Mouse (Mus musculus) frontal cortex, adult 2 months (tissue): ENCODE data around the gene 2410131K14Rik. TPM values are rescaled to one million over a fixed set of nuclear protein-coding genes. Genes with fewer than 3 reads are reported as not detected.

Source experiments
- DNase-seq, 2 experiments: peaks; one replicate each; pipeline ENCODE4 v3.0.0; 2022; ENCODE audit warnings: low spot score in 1 of 2; ENCODE audit errors: extremely low spot score in 1 of 2
- polyA plus RNA-seq: library from polyadenylated mRNA; depleted of rRNA; stranded (reverse); fragments of >200 nt; gene quantifications from 2 replicates; pipeline ENCODE4 v1.2.3, GENCODE M21; 2012; rRNA removed

2410131K14Rik gene
- 14.4 and 14.9 TPM in 2 replicates for polyA plus RNA-seq

DNA sequence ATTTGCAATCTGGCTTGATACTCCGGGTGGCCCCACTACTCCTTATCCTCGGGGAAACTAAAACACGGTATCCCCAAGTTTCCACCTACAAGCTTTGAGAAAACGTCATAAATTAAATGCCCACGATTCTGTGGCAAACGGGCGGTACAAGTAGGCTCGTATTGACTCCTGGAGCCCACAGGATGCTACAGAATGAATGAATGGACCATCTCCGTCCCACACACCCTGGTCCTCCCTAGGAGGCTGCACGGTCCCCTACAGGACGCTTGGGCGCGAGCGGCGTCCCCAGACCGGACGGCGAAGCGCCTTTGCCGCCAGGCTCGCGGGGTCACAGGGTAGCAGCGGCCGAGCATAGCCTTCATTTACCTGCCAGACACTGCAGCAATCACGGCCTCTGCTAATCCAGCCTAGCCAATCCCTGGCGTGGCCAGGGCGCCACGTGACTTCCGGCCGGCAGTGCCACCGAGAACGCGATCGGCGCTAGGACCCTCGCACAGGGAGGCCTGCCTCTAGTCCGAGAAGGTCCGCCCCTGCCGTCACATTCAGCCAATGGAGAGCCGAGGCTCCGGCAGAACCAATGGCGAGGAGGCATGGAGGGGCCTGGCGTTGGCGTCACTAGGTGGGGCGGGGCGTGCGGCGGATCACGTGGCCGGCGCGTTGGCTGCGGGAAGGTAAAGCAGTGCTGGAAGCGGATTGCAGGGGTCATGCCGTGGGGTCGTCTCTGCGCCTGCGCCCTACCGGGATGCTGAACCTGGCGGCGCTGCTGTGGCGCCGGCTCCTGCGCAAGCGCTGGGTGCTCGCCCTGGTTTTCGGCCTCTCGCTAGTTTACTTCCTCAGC is at the start of gene 2410131K14Rik, which contains the start of gene Rnft2:
Gene 2410131K14Rik (plus strand): TSS at position 622 of the 838 bp plus-strand sequence.
Gene Rnft2 (minus strand): TSS at position 511 of the 838 bp plus-strand sequence.
- peak; percentile 99 for DNase-seq

DNA sequence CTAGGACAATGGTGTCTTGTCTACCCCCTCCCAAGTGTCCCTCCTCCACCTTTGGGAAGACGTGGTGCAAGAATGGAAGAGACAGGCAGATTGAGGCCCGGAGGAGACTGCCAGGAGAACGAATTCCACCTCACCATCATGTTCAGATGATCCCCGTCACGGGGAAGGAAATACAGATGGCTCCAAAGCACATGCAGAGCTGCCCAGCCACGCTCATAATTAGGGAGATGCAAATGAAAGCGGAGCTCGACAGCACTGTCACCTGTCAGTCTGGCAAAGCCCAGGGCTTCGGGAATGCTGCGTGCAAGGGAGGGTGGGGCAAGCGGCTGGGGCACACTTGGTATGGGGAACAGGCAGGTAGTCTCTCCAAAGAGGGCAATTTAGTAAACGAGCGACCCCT is 47.6 kb upstream of the 2410131K14Rik start:
- DNase-seq = no peak

DNA sequence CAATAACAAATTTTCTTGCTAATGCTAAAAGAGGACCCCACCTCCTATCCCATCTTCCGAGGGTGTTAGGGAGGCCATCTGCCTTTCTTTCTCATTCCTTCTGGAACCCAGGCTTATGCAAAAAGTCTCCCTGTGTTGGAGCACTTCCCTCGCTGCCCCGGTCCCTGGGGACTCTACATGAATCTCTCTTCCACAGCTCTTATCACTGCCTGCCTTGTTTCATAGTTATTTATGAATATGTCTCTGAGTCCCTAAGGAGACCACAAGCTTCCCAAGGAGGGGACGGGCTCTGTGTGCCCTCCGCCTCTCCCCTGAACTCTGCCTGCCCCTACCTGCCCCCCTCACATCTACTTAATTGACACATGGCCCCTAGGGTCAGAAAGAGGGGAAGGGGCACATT is 45.4 kb upstream of the 2410131K14Rik start:
- DNase-seq = no peak

DNA sequence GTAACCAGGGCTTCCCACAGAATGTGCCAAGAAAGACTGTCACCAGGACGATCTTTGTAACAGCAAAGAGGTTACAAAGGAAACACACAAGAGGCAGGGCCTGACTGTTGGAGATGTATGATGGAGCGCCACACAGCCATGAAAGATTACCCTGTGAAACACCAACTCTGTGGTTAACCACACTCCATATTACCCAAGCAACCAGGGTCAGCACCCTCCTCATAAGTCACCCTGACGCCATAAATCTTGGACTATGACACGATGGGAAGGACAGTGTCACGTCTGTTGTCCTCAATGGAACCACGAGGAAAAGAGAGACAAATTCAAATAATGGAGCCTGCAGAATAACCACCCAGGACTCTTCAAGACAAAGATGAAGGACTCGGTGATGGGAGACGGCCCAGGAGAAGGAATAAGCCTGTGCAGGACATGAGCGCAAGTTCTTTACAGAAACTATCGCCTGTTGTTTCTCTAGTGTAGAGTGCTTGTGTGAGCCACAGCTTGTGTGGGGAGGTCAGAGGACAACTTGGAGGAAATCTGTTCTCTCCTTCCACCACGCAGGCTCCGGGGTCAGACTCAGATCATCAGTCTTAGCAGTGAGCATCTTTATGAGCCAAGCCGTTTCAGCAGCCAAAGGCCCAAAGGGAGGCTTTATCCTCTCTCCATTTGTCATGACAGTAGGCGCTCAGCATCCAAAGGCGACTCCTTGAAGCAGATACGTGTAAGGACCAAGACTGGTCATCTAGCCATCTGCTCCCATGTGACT is 40.2 kb upstream of the 2410131K14Rik start:
- no peak for DNase-seq

DNA sequence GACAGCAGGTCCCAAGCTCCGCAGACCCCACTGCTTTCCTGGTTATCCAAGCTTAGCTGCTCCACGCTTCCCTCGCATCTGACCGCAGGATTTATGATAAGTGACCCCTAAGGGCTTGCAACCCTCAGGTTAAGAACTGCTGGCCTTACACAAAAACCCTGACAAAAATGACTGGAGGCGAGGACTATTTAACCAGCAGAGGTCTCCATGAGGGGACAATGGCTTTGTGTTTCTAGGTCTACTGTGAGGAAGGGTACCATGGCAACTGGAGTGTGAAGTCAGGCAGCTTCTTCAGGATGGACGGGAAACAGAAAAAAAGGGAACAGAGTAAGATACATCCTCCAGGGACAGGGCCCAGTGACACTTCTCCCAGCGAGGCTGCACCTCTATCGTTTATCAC is 39.2 kb upstream of the 2410131K14Rik start:
- DNase-seq = no peak

DNA sequence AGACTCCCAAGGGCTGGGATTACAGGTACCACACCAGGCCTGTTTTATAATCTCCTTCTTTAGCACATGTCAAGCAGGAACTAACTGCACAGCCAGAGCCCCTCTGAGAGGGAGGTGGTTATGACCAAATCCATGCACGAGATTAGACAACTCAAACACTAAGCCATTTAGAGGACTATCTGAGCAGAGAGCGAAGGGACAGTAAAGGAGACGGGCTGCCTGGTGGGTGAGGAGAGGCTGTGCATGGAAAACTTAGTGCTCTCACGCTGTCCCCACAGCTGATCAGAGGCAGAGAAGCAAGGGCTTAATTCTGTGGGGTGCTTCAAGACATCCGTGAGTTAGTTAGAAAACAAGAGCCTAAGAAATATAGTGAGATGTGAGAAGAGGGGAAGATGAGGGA is 31.0 kb upstream of the 2410131K14Rik start:
- DNase-seq = peak in 1 of 2 experiments; percentile 17

DNA sequence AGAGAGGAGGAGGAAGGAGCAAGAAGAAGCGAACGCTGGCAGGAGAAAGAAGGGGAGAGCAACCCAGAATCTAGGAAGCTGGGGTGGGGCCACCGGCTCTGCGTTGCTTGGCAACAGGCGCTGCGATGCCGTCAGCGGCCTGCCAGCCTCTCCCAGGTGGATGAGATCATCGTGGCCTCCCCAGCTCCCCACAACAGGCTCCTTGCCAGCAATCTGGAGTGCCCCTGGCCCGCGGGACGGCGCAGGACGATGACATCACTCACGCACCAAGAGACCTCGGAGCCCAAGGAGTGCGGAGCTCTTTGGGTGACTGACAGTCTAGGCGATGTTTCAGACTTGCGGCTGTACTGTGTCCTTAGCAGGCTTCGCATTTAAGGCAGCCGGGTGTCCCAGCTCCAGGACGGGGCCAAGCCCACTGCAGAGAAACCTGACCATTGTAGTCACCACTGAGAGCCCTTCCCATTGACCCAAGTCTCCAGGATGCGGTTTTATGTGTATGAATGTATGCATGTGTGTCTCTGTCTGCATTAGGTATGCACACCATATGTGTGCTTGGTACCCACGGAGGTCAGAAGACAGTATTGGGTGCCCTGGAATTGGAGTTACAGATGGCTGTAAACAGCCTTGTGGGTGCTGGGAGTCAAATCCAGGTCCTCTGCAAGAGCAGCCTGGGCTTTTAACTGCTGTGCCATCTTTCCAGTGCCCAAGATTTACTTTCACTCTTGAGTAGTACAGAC is 30.4 kb upstream of the 2410131K14Rik start:
- DNase-seq = peak; percentile 84 to 92

DNA sequence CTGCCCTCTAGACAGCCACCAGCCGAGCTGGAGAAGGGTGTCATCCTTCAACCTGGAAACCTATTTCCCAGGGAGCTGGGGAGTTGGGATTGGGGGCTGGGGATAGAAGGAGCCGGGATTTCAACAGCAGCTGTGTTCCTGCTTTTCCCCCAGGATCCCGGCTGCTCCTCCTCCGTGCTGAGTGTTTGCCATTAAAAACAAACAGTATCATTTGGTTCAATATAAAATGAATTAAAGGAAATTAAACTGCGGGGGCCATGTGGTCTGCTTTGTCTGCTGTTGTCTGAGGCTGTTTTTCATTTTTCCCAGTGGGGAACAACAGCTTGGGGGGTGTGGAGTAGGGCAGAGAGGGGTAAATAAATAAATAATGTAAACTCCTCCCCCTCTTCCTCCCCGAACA is 27.6 kb upstream of the 2410131K14Rik start:
- DNase-seq = peak in 1 of 2 experiments; percentile 17

DNA sequence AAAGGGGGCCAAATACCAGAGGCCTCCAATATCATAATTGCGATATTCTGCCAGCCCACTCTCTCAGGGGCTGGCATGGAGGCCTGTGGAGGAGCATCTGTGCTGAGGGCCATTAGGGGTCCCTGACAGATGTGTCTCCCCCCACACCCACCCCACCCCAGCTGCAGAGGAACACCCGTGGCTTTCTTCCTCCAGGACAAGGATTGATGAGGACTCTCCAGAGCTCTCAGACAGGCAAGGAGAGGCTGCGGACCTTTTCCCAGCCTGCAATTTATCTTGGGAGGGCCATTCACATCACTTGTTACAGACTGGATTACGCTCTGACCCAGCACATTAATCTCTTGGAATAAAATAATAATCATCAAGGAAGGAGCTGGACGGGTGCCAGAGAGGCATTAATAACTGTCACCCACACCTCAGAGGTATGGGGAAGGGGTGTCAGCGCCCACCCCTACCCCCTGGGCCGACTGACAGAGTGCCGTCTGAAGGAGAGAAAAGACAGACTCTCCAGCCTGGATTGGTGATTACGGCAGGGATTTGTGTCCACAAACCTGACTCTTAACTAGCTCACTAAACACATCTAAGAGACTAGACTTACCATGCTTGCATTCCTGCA is 21.8 kb upstream of the 2410131K14Rik start:
- no peak for DNase-seq

DNA sequence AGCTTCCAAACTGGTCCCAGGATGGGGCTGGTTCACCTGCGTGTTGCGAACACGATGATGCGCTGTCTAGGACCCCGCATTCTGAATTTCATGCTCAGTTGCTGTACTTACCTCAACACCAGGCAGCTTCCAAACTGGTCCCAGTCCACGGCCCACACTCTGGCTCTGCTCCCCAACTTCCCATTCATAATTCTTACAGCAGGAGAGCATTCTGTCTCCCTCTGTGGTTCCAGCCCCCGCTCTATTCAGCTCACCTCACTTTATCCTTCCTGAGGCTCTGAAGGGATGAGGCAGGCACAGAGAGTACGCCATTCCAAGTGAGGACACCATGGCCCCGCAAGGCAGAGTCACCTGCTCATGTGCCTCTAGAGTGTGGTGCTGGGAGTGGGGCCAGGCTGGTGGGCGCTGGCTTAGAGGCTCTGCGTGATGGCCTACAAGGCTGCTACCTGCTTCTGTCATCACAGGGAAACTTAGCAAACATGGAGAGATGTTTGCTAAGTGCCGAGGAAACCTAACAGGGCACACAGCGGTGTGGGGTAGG is 14.9 kb upstream of the 2410131K14Rik start:
- peak in 1 of 2 experiments; percentile 37 for DNase-seq

DNA sequence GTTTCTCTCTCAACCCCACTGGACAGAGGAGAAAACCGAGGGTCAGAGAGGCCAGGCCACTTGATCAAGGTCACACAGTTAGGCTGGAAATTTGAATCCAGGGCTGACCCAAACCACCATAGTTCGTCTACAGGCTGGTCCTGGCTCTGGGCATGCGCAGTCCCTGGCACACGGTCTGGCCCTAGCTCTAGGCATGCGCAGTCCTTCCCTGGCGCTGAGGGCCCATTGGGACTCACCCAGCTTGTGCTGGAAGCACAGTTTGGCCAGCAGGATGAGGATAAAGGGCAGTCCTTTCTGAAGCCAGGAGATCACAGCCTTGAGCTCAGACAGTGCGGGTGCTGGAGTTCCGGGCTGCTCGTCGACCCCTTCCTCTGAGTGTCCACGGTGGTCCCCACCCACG is 8.1 kb upstream of the 2410131K14Rik start:
- DNase-seq = no peak

DNA sequence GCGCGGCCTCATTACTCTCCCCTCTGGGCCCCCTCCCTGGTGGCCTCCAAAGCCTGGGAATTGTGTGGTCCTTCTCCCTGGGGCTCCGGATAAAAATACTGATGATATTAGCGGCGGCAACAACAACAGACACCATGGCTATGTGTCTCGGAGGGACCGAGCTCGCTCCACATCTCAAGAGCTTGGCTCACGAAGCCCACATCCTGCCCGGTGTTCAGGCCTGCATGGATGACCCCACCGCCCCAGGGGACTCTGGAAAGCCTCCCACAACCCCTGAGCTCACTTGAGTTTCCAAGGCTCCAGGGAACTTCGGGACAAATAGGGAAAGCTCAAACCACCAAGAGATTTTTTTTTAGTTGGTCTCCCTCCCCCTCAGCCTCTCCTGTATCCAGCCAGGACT is 5.4 kb upstream of the 2410131K14Rik start:
- no peak for DNase-seq

DNA sequence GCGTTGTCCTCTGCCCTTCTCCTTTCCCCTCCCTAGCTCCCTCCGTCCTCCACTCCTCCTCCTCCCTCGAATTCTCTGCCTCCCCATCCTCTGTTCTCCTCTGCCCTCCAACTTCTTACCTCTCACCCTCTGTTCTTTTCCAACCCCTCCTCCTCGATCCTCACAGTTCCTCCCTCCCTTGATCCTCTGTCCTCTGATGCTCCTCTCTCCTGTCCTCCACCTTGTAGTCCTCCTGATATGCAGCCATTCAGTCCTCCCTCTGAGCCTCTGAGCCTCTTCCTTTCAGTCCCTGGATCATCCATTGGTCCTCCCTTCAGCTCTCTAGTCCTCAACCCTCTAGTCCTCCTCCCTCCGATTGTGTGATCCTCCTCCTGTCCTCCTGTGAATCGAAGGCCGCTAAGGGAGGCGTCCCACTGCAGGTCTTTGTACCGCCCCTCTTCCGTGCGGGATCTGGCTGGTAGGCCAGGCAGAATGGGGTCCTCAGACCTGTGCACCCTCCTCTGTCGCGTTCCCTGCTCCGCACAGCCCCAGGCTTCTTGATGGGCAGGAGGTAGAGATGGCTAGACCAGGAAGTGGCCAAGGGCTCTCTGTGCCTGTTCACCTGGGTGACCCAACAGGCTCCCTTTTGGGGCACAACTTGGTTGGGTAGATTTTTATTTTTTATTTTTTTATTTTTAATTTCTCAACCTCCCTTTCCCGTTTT is 730 bp downstream of the 2410131K14Rik start:
- peak in 1 of 2 experiments; percentile 17 for DNase-seq

DNA sequence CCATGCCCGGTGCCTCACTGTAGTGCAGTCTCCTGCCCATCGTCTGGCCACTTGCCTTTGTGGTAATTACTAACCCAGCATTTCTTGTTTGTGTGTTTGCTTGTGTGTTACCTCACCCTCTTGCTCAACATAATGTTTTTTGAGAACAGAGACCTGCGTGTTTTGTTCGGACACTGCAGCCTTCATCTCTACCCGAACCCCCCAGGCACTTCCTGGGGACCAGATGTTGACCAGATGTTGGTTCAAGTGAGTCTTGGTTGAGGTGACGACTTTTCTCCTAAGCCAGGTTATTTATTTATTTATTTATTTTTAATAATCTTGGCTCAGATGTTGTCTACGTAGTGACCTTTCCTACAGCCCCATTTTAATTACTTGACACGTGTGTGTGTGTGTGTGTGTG is 2.4 kb downstream of the 2410131K14Rik start:
- DNase-seq = no peak

DNA sequence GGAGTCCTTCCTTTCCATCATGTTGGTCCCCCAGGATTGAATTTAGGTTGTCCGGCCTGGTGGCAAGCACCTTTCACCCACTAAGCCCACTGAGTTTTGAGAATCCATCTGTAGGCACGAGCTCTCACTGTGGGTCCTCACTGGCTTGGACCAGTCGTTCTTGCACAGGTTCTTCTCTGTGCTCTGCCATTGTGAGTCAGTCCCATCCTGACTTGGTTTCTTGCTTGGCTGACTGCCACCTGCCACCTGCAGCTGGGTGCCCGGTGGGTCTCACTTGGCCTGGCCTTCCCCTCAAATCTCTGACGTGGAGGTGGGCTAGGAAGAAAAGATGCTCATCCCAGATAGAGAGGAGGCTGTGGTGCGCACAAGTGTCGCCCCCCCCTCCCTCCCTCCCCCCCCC is 6.0 kb downstream of the 2410131K14Rik start:
- DNase-seq = no peak

DNA sequence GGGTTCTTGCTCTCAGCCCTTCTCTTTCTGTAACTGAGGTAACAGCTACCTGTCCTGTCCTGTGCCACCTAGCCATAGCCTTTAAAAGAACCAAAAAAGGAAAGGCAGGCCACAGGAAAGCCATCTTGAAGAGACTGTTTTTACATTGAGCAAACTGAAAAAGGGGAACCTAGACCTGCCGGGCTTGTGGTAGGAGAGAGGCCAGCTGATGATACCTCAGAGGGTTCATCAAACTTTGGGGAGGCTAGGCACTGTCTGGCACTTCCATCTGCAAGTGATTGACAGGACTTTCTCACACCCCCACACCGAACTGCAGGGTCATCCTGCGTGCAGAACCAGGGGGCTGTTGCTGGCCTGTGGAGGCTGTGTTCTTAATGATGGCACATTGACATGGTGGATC is 8.5 kb downstream of the 2410131K14Rik start:
- no peak for DNase-seq

DNA sequence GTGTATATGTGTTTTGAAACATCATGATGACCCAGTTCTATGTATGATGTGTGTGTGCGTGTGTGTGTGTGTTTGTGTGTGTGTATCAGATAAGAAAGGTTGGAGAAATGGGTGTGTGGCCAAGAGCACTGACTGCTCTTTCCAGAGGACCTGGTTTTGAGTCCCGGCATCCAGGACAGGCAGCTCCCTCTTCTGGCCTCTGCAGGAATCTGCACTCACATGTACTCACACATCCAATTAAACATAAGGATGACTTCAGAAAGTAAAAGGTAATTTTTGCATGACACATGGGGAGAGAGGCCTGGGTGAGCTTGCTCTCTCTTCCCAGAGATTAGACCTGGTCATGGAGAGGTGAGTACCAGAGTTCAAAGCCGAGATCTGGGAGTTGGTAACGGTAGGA is 12.0 kb downstream of the 2410131K14Rik start:
- DNase-seq = no peak

DNA sequence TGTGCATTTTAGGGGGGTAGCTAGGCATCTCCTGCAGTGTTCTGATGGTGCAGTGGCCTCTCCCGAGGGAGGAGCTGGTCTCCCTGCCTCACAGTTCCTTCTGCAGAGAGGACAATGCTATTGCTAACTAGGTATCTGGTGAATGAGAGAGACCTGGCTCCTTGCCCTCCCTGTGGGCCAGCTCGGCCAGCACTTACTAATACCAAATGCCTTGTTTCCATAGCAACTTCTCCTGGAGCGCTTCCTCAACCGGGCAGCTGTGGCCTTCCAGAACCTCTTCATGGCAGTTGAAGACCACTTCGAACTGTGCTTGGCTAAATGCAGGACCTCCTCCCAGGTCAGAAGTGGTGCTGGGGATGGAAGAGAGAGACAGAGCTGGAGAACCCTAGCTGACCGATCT is 14.1 kb downstream of the 2410131K14Rik start:
- peak in 1 of 2 experiments; percentile 51 for DNase-seq

DNA sequence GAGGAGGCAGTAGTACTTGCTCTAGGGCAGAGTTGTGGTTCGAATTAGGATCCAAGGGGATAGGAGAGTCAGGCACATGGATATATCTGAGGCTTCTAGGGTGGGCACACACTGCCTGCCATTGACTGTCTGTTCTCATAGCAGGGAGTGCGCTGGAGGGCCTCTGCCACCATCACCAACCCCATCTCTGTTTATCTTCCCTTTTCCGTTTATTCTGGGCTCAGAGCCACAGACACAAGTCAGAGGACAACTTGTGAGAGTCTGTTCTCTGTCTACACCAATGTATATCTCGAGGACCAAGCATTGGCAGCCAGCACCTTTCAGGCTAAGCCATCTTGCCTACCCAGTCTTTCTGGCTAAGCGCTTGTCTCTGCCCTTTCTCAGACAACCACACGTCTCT is 14.6 kb downstream of the 2410131K14Rik start:
- DNase-seq = no peak

DNA sequence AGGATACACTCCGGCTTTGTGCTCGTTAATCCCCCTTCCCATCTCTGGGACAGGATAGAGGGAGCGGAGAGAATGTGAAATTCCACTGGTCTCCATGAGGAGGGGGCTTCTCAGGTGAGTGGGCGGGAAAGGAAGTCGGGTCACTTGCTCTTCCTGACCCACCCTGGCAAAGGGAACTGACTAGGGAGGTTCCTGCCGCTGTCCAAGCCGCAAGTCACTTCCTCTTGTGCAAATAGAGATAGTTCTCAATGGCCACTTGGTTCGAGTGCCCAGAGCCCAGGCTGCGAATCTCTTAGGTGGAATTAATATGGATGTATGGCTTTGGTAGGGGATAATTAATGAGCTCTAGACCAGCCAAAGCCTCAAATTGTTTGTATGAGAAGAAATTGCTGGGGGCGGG is 15.0 kb downstream of the 2410131K14Rik start:
- DNase-seq = no peak
